Mouse (Mus musculus) CH12.LX (cell line): ENCODE data around the gene Gfy. TPM values are rescaled to one million over a fixed set of nuclear protein-coding genes. Genes with fewer than 3 reads are reported as not detected.

Experiments used
- DNase-seq: peaks from one replicate; pipeline ENCODE4 v3.0.0-alpha.2; 2013; ENCODE audit errors: extremely low read depth
- H3K27ac ChIP-seq: 2 replicates; pipeline ENCODE4 v1.5.1; 2012; ENCODE audit warnings: low read depth, mild to moderate bottlenecking, control low read depth, moderate library complexity; ENCODE audit not compliant: insufficient read depth
- H3K27me3 ChIP-seq: replicated peaks from 2 replicates; pipeline ENCODE3; 2012; ENCODE audit warnings: inconsistent platforms
- H3K36me3 ChIP-seq, 2 experiments: replicated peaks in 1 of 2; 2 replicates each; pipeline versions ENCODE3 to v1.6.1; 2012; ENCODE audit warnings: inconsistent platforms in 1 of 2, low read length in 1 of 2, mild to moderate bottlenecking in 1 of 2, mixed read lengths in 1 of 2, moderate library complexity in 1 of 2; ENCODE audit not compliant: control insufficient read depth in 1 of 2, insufficient read depth in 1 of 2
- H3K4me1 ChIP-seq, 2 experiments: 2 replicates each; pipeline ENCODE4 v1.6.1; 2012; ENCODE audit warnings: inconsistent platforms in 1 of 2, moderate library complexity in 1 of 2; ENCODE audit not compliant: insufficient read depth in 2 of 2, control insufficient read depth in 1 of 2
- H3K4me2 ChIP-seq: 2 replicates; pipeline ENCODE4 v1.6.1; 2012; ENCODE audit warnings: low read depth, mild to moderate bottlenecking, control low read depth; ENCODE audit not compliant: poor library complexity, insufficient read depth, severe bottlenecking
- H3K4me3 ChIP-seq, 3 experiments: fragments of 150-350 bp in 1 of 3; sonication (generic) in 1 of 3; replicated peaks in 1 of 3; 2 replicates each; pipeline versions ENCODE3 to v1.5.1; 2011 to 2012; ENCODE audit warnings: low read depth in 2 of 3, low read length in 2 of 3, mild to moderate bottlenecking in 2 of 3, moderate library complexity in 2 of 3, control low read depth in 1 of 3, improper control_type of control experiment in 1 of 3, inconsistent platforms in 1 of 3, mixed read lengths in 1 of 3; ENCODE audit not compliant: poor library complexity in 1 of 3
- H3K79me2 ChIP-seq: replicated peaks from 2 replicates; pipeline ENCODE4 v1.6.1; 2012; ENCODE audit warnings: mild to moderate bottlenecking, moderate library complexity; ENCODE audit not compliant: control insufficient read depth, poor library complexity, insufficient read depth, severe bottlenecking; ENCODE audit errors: extremely low read depth
- H3K9ac ChIP-seq: 2 replicates; pipeline ENCODE4 v1.6.1; 2012; ENCODE audit warnings: low read depth, mild to moderate bottlenecking, control low read depth, moderate library complexity; ENCODE audit not compliant: insufficient read depth
- H3K9me3 ChIP-seq: replicated peaks from 2 replicates; pipeline ENCODE3; 2012; ENCODE audit warnings: low read length, inconsistent platforms, mixed read lengths
- CHD1 ChIP-seq: IDR thresholded peaks from 2 replicates; pipeline ENCODE4 v1.6.1; 2012; ENCODE audit warnings: low read depth, low read length, improper control_type of control experiment, inconsistent platforms
- ELF1 ChIP-seq: IDR thresholded peaks from 2 replicates; pipeline ENCODE4 v1.6.1; 2014; ENCODE audit warnings: low read depth, mild to moderate bottlenecking, inconsistent platforms, low read length, improper control_type of control experiment
- ETS1 ChIP-seq: conservative IDR thresholded peaks from 2 replicates; pipeline ENCODE4 v1.6.1; 2012; ENCODE audit warnings: low read depth, mild to moderate bottlenecking, inconsistent platforms, low read length, improper control_type of control experiment, moderate library complexity
- IRF4 ChIP-seq: IDR thresholded peaks from 2 replicates; pipeline ENCODE4 v1.6.1; 2014; ENCODE audit warnings: low read depth, mild to moderate bottlenecking, inconsistent platforms, low read length, improper control_type of control experiment
- JUN ChIP-seq: IDR thresholded peaks from 2 replicates; pipeline ENCODE4 v1.6.1; 2011; ENCODE audit warnings: low read depth, mild to moderate bottlenecking, low read length, improper control_type of control experiment, moderate library complexity; ENCODE audit not compliant: insufficient read depth
- JUND ChIP-seq: conservative IDR thresholded peaks from 2 replicates; pipeline ENCODE4 v1.6.1; 2011; ENCODE audit warnings: low read depth, low read length, improper control_type of control experiment
- MAFK ChIP-seq: IDR thresholded peaks from 2 replicates; pipeline ENCODE4 v1.6.1; 2011; ENCODE audit warnings: low read length, improper control_type of control experiment; ENCODE audit not compliant: insufficient replicate concordance
- MAX ChIP-seq: IDR thresholded peaks from 2 replicates; pipeline ENCODE4 v1.6.1; 2011; ENCODE audit warnings: low read length, improper control_type of control experiment
- MAZ ChIP-seq: IDR thresholded peaks from 2 replicates; pipeline ENCODE4 v1.6.1; 2012; ENCODE audit warnings: low read depth, mild to moderate bottlenecking, inconsistent platforms, low read length, improper control_type of control experiment, moderate library complexity
- MYC ChIP-seq: IDR thresholded peaks from 2 replicates; pipeline ENCODE4 v1.6.1; 2011; ENCODE audit warnings: low read depth, mild to moderate bottlenecking, improper control_type of control experiment, low read length
- NELFE ChIP-seq: IDR thresholded peaks from 2 replicates; pipeline ENCODE4 v1.6.1; 2011; ENCODE audit warnings: low read depth, low read length, improper control_type of control experiment
- PAX5 ChIP-seq: IDR thresholded peaks from 2 replicates; pipeline ENCODE4 v1.6.1; 2012; ENCODE audit warnings: low read length, inconsistent platforms, mixed read lengths
- RCOR1 ChIP-seq: conservative IDR thresholded peaks from 2 replicates; pipeline ENCODE4 v1.6.1; 2012; ENCODE audit warnings: low read depth, mild to moderate bottlenecking, inconsistent platforms, low read length, improper control_type of control experiment
- SMC3 ChIP-seq: IDR thresholded peaks from 2 replicates; pipeline ENCODE4 v1.6.1; 2011; ENCODE audit warnings: low read depth, low read length, improper control_type of control experiment
- TBP ChIP-seq: conservative IDR thresholded peaks from 2 replicates; pipeline ENCODE4 v1.6.1; 2011; ENCODE audit warnings: low read depth, low read length, improper control_type of control experiment
- TCF12 ChIP-seq: IDR thresholded peaks from 2 replicates; pipeline ENCODE4 v1.6.1; 2014; ENCODE audit warnings: low read depth, mild to moderate bottlenecking, inconsistent platforms, low read length, improper control_type of control experiment
- ZMIZ1 ChIP-seq: IDR thresholded peaks from 2 replicates; pipeline ENCODE4 v1.6.1; 2012; ENCODE audit warnings: low read depth, mild to moderate bottlenecking, inconsistent platforms, low read length, improper control_type of control experiment
- dilution Hi-C: fragments of 300-500 bp; cut with MboI; formaldehyde crosslinking; loops from 2 replicates; pipeline ENCODE4 v1.14.3; 2020; ENCODE audit warnings: low sequenced_read_pairs; ENCODE audit not compliant: extremely low pct_unique_long_range_greater_than_20kb, extremely low pct_ligation_motif_present
- in situ Hi-C: fragments of 300-500 bp; cut with MboI; formaldehyde crosslinking; loops from 3 replicates; pipeline ENCODE4 v1.14.3; 2019; ENCODE audit warnings: low sequenced_read_pairs, low pct_ligation_motif_present, low pct_unique_long_range_greater_than_20kb, mixed read lengths
- polyA plus RNA-seq: library from polyadenylated mRNA; unstranded; fragments of >175 nt; gene quantifications from 2 replicates; pipeline ENCODE4 v1.2.1, GENCODE M21; 2012; ENCODE audit warnings: low read depth; ENCODE audit not compliant: insufficient read length
- total RNA-seq, 2 experiments: library from RNA; depleted of rRNA; stranded (reverse); fragments of 300-350 nt in 1 of 2; fragments of >200 nt in 1 of 2; gene quantifications; 2 replicates each; pipeline ENCODE4 v1.2.3; 2012 to 2014

Gfy gene
- not detected in 2 replicates for total RNA-seq (2012; rRNA removed)
- total RNA-seq (2014; rRNA removed): not detected in 2 replicates
- polyA plus RNA-seq: not detected in 2 replicates

GRCm38 (mm10) chr7:45179469-45179868, at the start of gene Gfy:
TSS of gene Gfy (minus strand) at chr7:45179569.
- in situ Hi-C loops (no loop called here), dilution Hi-C loops (no loop called here)
- H3K79me2 ChIP-seq: no peaks in the 10 kb centered on the region
- peaks cover 6 to 16% of the 10 kb centered on the region in 2 experiments for H3K4me1 ChIP-seq
- H3K9me3 ChIP-seq: peaks cover 2% of the 10 kb centered on the region
- no peak within 1 kb of the TSS for H3K9ac ChIP-seq
- H3K36me3 ChIP-seq: no peaks in the 10 kb centered on the region
- H3K4me3 ChIP-seq: no peak within 1 kb of the TSS
- H3K27ac ChIP-seq: no peak within 1 kb of the TSS
- no peak within 1 kb of the TSS for H3K4me2 ChIP-seq
- DNase-seq: no peak
- H3K27me3 ChIP-seq: peaks cover 95% of the 10 kb centered on the region
- no peak for TF ChIP-seq TBP
- TF ChIP-seq MAFK: no peak
- TF ChIP-seq TCF12: no peak
- TF ChIP-seq NELFE: no peak
- no peak for TF ChIP-seq MAZ
- TF ChIP-seq IRF4: no peak
- TF ChIP-seq JUND: no peak
- no peak for TF ChIP-seq PAX5
- no peak for TF ChIP-seq JUN
- TF ChIP-seq MAX: no peak
- TF ChIP-seq CHD1: no peak
- no peak for TF ChIP-seq RCOR1
- no peak for TF ChIP-seq ETS1
- TF ChIP-seq ELF1: no peak
- no peak for TF ChIP-seq SMC3

- DNase-seq: no peak
- Histone ChIP-seq H3K9me3 (peaks cover 4% of the 10 kb centered on the region), H3K36me3 (peaks cover 12 to 39% of the 10 kb centered on the region in 2 experiments), H3K27me3 (no peaks in the 10 kb centered on the region), H3K4me1 (peaks cover 13 to 46% of the 10 kb centered on the region in 2 experiments), H3K27ac (no peak overlapping the region), H3K9ac (no peak overlapping the region), H3K79me2 (no peaks in the 10 kb centered on the region), H3K4me3 (no peak overlapping the region), H3K4me2 (no peak overlapping the region)
- TF ChIP-seq MYC (no peak), ZMIZ1 (0 out of 2 replicates have a peak, but pooled peaks have one; percentile 5)
- in situ Hi-C loops (no loop called here), dilution Hi-C loops (no loop called here)
Measured at GRCm38 (mm10) chr7:45229046-45229445, 49.7 kb upstream of the Gfy start.
